Mouse (Mus musculus): ENCODE measurements around the gene Adra2b. TPM values are rescaled to one million over a fixed set of nuclear protein-coding genes. Genes with fewer than 3 reads are reported as not detected.
A peak's percentile ranks its signal among the peaks of the same experiment; 100 is the strongest.

Gene Adra2b
- 16.7 and 19.2 TPM in 2 replicates for polyA plus RNA-seq (2015; fragmentation: Nextera tagmentation; extraction: Ambion mirVana)

- Histone ChIP-seq H3K27ac (ENCODE audit: low read length) (peak within 1 kb of the TSS; percentile 65), H3K36me3 (ENCODE audit: control insufficient read depth, insufficient read depth) (no peaks in the 10 kb centered on the region), H3K4me1 (ENCODE audit: control insufficient read depth, low read depth, low read length) (peaks cover 34% of the 10 kb centered on the region), H3K4me3 (ENCODE audit: low read depth, low read length) (peak within 1 kb of the TSS; percentile 77), H3K27me3 (ENCODE audit: control insufficient read depth, insufficient read depth, low read depth, low read length) (peaks cover 52% of the 10 kb centered on the region), H3K9me3 (replicated peaks; ENCODE audit: control insufficient read depth, low read length) (no peaks in the 10 kb centered on the region), H3K4me2 (ENCODE audit: low read depth, low read length) (peak within 1 kb of the TSS; percentile 92), H3K9ac (ENCODE audit: low read depth, low read length) (peak within 1 kb of the TSS; percentile 77)
- peak; percentile 89 for ATAC-seq (ENCODE audit: low read depth)
- WGBS (ENCODE audit: insufficient replicate concordance) = under 1% methylated on average over 44 of the region's 49 CpGs
These were observed at the start of gene Adra2b for GRCm38 (mm10) chr2:127362459-127363281. Gene Adra2b, plus strand, starts transcription at chr2:127363208.

- H3K4me2 ChIP-seq (ENCODE audit: low read depth, low read length) = no peak overlapping the region
- no peaks in the 10 kb centered on the region for H3K4me1 ChIP-seq (ENCODE audit: control insufficient read depth, low read depth, low read length)
- H3K4me3 ChIP-seq (ENCODE audit: low read depth, low read length) = no peak overlapping the region
- no peak overlapping the region for H3K27ac ChIP-seq (ENCODE audit: low read length)
- H3K27me3 ChIP-seq (ENCODE audit: control insufficient read depth, insufficient read depth, low read depth, low read length) = no peaks in the 10 kb centered on the region
- no peaks in the 10 kb centered on the region for H3K9me3 ChIP-seq (replicated peaks; ENCODE audit: control insufficient read depth, low read length)
- WGBS (ENCODE audit: insufficient replicate concordance) = 54% methylated on average over 4 of the region's 4 CpGs
- H3K9ac ChIP-seq (ENCODE audit: low read depth, low read length) = no peak overlapping the region
- peak; percentile 51 for ATAC-seq (ENCODE audit: low read depth)
- no peaks in the 10 kb centered on the region for H3K36me3 ChIP-seq (ENCODE audit: control insufficient read depth, insufficient read depth)
These were observed 49.1 kb upstream of the Adra2b start for GRCm38 (mm10) chr2:127313878-127314277.

GRCm38 (mm10) chr2:127314467-127315154 is 48.4 kb upstream of the Adra2b start:
- Histone ChIP-seq H3K4me2 (ENCODE audit: low read depth, low read length) (no peak overlapping the region), H3K27ac (ENCODE audit: low read length) (no peak overlapping the region)
- ATAC-seq (ENCODE audit: low read depth) = peak; percentile 41

GRCm38 (mm10) chr2:127315155-127315470 is 47.9 kb upstream of the Adra2b start:
- no peaks in the 10 kb centered on the region for H3K36me3 ChIP-seq (ENCODE audit: control insufficient read depth, insufficient read depth)
- no peak for ATAC-seq (ENCODE audit: low read depth)
- no peaks in the 10 kb centered on the region for H3K27me3 ChIP-seq (ENCODE audit: control insufficient read depth, insufficient read depth, low read depth, low read length)
- no peak overlapping the region for H3K4me3 ChIP-seq (ENCODE audit: low read depth, low read length)
- no peaks in the 10 kb centered on the region for H3K4me1 ChIP-seq (ENCODE audit: control insufficient read depth, low read depth, low read length)
- no peaks in the 10 kb centered on the region for H3K9me3 ChIP-seq (replicated peaks; ENCODE audit: control insufficient read depth, low read length)
- no peak overlapping the region for H3K4me2 ChIP-seq (ENCODE audit: low read depth, low read length)
- no peak overlapping the region for H3K9ac ChIP-seq (ENCODE audit: low read depth, low read length)
- H3K27ac ChIP-seq (ENCODE audit: low read length) = no peak overlapping the region
- WGBS (ENCODE audit: insufficient replicate concordance) = 71% methylated on average over 1 of the region's 1 CpGs

More at GRCm38 (mm10) chr2:127314467-127315154, 48.4 kb upstream of the Adra2b start:
- Histone ChIP-seq H3K36me3 (ENCODE audit: control insufficient read depth, insufficient read depth) (no peaks in the 10 kb centered on the region), H3K4me3 (ENCODE audit: low read depth, low read length) (no peak overlapping the region), H3K9me3 (replicated peaks; ENCODE audit: control insufficient read depth, low read length) (no peaks in the 10 kb centered on the region), H3K9ac (ENCODE audit: low read depth, low read length) (no peak overlapping the region), H3K4me1 (ENCODE audit: control insufficient read depth, low read depth, low read length) (no peaks in the 10 kb centered on the region), H3K27me3 (ENCODE audit: control insufficient read depth, insufficient read depth, low read depth, low read length) (no peaks in the 10 kb centered on the region)
- WGBS (ENCODE audit: insufficient replicate concordance) = 31% methylated on average over 6 of the region's 6 CpGs

- no peak overlapping the region for H3K9ac ChIP-seq (ENCODE audit: low read depth, low read length)
- H3K27me3 ChIP-seq (ENCODE audit: control insufficient read depth, insufficient read depth, low read depth, low read length) = no peaks in the 10 kb centered on the region
- H3K4me2 ChIP-seq (ENCODE audit: low read depth, low read length) = no peak overlapping the region
- H3K27ac ChIP-seq (ENCODE audit: low read length) = no peak overlapping the region
- 52% methylated on average over 5 of the region's 5 CpGs for WGBS (ENCODE audit: insufficient replicate concordance)
- no peak overlapping the region for H3K4me3 ChIP-seq (ENCODE audit: low read depth, low read length)
- no peaks in the 10 kb centered on the region for H3K36me3 ChIP-seq (ENCODE audit: control insufficient read depth, insufficient read depth)
- H3K4me1 ChIP-seq (ENCODE audit: control insufficient read depth, low read depth, low read length) = no peaks in the 10 kb centered on the region
- no peaks in the 10 kb centered on the region for H3K9me3 ChIP-seq (replicated peaks; ENCODE audit: control insufficient read depth, low read length)
- ATAC-seq (ENCODE audit: low read depth) = no peak
These were observed 46.6 kb upstream of the Adra2b start for GRCm38 (mm10) chr2:127316431-127316830.

GRCm38 (mm10) chr2:127318136-127318535 is 44.9 kb upstream of the Adra2b start:
- Histone ChIP-seq H3K4me2 (ENCODE audit: low read depth, low read length) (no peak overlapping the region), H3K9me3 (replicated peaks; ENCODE audit: control insufficient read depth, low read length) (no peaks in the 10 kb centered on the region), H3K36me3 (ENCODE audit: control insufficient read depth, insufficient read depth) (no peaks in the 10 kb centered on the region), H3K4me3 (ENCODE audit: low read depth, low read length) (no peak overlapping the region), H3K9ac (ENCODE audit: low read depth, low read length) (no peak overlapping the region), H3K27me3 (ENCODE audit: control insufficient read depth, insufficient read depth, low read depth, low read length) (no peaks in the 10 kb centered on the region), H3K27ac (ENCODE audit: low read length) (no peak overlapping the region), H3K4me1 (ENCODE audit: control insufficient read depth, low read depth, low read length) (no peaks in the 10 kb centered on the region; the same call in 1 of the 2 replicates)
- WGBS (ENCODE audit: insufficient replicate concordance) = 55% methylated on average over 4 of the region's 4 CpGs
- no peak for ATAC-seq (ENCODE audit: low read depth)

GRCm38 (mm10) chr2:127319071-127319470 is 43.9 kb upstream of the Adra2b start:
- Histone ChIP-seq H3K27ac (ENCODE audit: low read length) (no peak overlapping the region), H3K9me3 (replicated peaks; ENCODE audit: control insufficient read depth, low read length) (no peaks in the 10 kb centered on the region), H3K27me3 (ENCODE audit: control insufficient read depth, insufficient read depth, low read depth, low read length) (no peaks in the 10 kb centered on the region), H3K4me3 (ENCODE audit: low read depth, low read length) (no peak overlapping the region), H3K4me2 (ENCODE audit: low read depth, low read length) (no peak overlapping the region), H3K9ac (ENCODE audit: low read depth, low read length) (no peak overlapping the region), H3K4me1 (ENCODE audit: control insufficient read depth, low read depth, low read length) (no peaks in the 10 kb centered on the region; the same call in 1 of the 2 replicates), H3K36me3 (ENCODE audit: control insufficient read depth, insufficient read depth) (no peaks in the 10 kb centered on the region)
- ATAC-seq (ENCODE audit: low read depth) = no peak
- WGBS (ENCODE audit: insufficient replicate concordance) = 28% methylated on average over 4 of the region's 4 CpGs

GRCm38 (mm10) chr2:127322671-127323285 is 40.2 kb upstream of the Adra2b start:
- 48% methylated on average over 6 of the region's 6 CpGs for WGBS (ENCODE audit: insufficient replicate concordance)
- no peak overlapping the region for H3K9ac ChIP-seq (ENCODE audit: low read depth, low read length)

More at GRCm38 (mm10) chr2:127322671-127323285, 40.2 kb upstream of the Adra2b start:
- no peak for ATAC-seq (ENCODE audit: low read depth)
- Histone ChIP-seq H3K4me2 (ENCODE audit: low read depth, low read length) (no peak overlapping the region), H3K9me3 (replicated peaks; ENCODE audit: control insufficient read depth, low read length) (no peaks in the 10 kb centered on the region), H3K4me3 (ENCODE audit: low read depth, low read length) (no peak overlapping the region), H3K36me3 (ENCODE audit: control insufficient read depth, insufficient read depth) (no peaks in the 10 kb centered on the region), H3K27ac (ENCODE audit: low read length) (no peak overlapping the region), H3K4me1 (ENCODE audit: control insufficient read depth, low read depth, low read length) (no peaks in the 10 kb centered on the region; the same call in 1 of the 2 replicates), H3K27me3 (ENCODE audit: control insufficient read depth, insufficient read depth, low read depth, low read length) (no peaks in the 10 kb centered on the region)
